Mouse (Mus musculus) layer of hippocampus, postnatal 10 days (tissue): ENCODE measurements around the gene Gm49661. TPM values are rescaled to one million over a fixed set of nuclear protein-coding genes. Genes with fewer than 3 reads are reported as not detected.

Experiments used
- DNase-seq, 2 experiments: peaks; one replicate each; pipeline ENCODE4 v3.0.0; 2021; ENCODE audit warnings: low spot score in 2 of 2
- total RNA-seq, 2 experiments: library from RNA; stranded (reverse); gene quantifications; 2 replicates each; pipeline ENCODE4 v1.2.3; 2021

Gene Gm49661
- total RNA-seq, 2 experiments from 2014 or later, result not detected

DNA sequence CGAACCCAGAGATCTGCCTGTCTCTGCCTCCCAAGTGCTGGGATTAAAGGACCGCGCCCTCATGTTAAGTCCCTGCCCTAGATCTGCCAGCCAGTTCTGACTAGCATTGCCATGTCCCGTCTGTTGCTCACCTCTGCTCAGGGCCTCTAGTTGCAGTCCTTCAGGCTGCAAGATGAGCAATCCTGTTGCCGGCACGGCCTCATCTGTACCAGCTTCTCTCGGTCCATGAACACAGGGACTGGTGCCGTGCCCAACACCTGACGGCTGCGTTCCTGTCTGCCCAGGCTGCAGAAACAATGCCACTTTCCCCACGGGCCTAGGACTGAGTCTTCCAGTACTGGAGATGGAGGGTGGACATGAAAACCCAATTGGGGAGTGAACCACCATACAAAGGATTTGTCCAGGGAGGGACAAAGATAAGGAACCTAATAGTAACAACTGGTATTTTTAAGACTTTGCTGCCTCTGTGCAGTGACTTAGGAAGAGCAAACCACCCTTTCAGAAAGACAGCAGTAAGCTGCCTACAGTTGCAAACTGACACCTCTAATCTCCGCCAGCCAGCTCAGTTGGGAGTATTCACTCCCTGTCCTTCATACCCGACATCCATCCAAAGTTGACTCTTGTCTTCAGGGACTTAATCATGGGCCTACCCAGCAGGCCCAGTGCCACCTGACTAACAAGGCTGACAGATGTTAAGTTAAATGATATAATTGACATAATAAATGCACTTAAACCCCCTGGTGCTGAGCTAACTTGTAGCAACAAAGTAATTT lies 1.5 kb downstream of the Gm49661 start:
- DNase-seq, result no peak

DNA sequence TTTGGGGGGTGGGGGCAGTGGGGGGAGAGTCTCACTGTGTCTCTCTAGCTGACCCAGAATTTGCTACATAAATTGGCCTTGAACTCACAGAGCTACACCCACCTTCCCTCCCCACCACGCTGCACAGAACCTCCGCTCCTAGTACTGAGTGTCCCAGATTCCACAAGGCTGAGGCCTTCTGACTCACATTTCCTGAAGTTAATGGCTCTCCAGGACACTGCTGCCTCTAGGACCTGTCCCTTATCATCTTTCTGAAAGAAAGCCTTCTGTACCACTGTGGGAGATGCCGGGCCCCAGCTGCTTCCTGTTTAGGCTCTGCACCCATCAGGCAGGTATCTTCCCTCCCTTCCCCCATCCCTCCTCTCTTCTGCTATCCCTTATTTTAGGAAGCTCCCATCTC lies 2.6 kb downstream of the Gm49661 start:
- DNase-seq, result peak in 1 of 2 experiments; percentile 12

DNA sequence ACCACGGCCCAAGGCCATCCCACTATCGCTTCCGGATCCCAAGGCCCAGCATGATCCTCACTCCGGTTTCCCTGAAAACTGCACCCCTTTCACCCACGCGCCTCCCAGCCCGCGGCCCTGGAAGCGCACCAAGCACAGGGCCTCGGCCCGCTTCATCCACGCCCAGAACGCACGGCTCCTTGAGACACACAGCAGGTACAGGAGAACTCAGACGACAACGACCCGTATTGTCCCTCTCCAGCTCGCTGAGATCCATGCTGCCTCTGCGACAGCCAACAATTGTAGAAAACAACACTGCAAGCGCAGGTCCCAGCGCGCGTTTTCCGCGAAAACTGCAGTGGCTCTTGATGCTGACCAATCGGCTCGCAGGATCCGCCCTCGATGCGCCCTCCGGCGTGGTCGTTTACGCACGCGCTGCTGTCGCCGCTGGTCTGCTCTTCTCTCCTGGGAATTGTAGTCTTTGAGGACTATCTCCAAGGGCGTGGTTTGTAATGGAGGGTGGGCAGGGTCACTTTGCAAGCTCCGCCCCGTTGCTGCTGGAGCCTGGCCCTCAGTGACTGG lies 3.4 kb downstream of the Gm49661 start:
- DNase-seq, result peak; percentile 88 to 90

DNA sequence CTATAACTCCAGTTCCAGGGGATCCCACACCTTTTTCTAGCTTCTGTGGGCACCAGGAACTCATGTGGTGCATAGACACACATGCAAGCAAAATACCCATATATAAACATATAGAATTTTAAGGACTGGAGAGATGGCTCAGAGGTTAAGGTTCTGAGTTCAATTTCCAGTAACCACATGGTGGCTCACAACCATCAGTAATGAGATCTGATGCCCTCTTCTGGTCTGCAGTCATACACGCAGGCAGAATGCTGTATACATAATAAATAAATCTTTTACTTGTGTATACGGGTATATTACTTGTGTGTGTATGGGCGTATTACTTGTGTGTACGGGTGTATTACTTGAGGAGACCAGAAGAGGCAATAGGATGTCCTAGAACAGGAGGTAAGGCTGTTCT lies 5.3 kb downstream of the Gm49661 start:
- no peak for DNase-seq

DNA sequence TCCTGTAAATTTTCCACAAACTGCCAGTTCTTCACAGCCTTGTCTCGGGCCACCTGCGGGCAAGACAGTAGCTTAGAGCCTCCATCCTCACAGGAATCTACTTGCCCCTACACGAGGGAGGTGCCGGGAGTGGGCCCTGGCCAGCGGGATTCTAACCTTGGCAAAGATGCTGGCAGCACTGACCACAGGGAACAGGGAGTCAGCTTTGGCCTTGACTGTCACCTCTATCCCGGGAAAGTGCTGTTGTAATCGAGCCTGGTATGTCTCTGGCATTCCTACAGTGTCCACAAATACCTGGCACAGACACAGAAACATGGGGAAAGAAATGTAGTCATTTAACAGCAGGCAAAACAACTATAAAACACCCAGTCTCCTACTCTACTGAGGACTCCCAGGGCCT lies 9.4 kb downstream of the Gm49661 start:
- DNase-seq, result no peak

DNA sequence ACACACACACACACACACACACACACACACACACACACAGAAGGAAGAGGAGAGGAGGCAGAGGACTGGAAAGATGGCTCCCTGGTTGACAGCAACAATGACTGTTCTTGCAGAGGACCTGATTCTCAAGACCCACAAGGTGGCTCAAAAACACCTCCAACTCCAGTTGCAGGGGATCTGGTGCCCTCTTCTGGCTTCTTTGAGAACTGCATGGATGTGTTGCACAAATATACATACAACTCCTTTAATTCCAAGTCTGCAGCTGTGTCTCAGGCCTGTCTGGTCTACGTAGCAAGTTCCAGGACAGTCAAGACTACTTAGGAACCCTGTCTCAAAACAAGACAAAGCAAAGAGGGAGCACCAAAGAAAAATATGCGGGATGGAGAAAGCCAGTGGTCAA lies 12.5 kb downstream of the Gm49661 start:
- DNase-seq, result peak; percentile 79 to 80

DNA sequence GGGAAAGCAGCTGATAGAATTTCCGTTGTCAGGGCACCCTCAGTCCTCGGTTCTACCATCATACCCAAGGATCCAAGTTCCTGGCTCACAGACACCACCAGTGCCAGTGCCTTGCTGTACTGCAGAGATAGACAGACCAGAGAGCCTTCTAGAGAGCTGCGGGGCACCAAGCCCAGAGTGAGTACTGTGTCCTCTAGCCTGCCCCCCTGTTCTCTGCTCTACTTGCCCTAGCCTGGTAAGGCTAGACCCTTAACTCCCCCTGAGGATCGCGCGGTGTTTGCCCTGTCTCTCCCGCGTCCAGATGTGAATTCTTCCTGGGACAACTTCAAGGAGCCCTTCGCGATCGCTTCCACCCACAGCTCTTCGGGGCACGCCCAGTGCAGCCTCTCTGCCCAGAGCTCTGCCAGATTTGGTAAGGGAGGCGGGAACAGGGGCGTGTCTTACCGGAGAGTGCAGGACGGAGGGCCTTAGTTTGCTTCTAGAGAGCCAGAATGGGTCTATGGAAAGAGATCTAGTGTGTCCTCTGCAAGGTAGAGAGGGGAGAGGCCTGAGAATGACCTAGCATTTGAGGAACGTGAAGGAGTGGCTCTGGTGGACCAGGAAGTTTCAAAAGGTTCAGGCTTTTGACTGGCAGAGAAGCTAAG lies 16.5 kb downstream of the Gm49661 start:
- no peak for DNase-seq

DNA sequence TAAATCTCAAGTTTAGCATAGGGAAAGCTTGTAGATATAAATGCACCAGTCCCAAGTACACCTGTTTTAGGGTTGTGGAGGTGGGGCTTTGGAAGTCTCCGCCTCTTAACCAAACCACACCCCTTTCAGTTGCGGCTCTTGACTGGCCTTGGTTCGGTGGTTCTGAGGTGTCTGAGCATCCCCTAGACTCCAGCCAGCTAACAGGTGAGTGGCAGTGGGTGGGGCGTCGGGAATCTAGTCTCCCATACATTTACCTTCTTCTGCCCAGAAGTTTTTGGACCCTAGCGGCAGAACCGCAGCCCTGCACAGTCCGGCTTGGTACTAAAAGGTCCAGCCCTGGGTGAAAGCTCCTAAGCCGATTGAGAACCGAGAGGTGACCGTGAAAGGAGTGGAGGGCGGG lies 19.5 kb downstream of the Gm49661 start:
- no peak for DNase-seq

DNA sequence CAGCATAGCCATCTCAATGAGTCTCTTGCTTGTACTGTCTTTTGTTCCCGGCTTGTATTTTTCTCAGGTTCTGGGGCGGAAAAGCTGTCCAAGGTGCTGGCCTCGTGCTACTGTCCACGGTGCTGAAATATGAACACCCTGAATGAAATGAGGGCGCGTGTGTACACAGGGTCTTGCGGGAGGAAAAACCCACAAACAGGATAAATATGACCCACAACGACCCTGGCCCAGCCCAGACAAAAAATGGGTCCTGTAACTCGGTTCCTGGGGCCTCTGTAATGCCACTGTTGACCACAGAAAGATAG lies 22.0 kb downstream of the Gm49661 start:
- no peak for DNase-seq

DNA sequence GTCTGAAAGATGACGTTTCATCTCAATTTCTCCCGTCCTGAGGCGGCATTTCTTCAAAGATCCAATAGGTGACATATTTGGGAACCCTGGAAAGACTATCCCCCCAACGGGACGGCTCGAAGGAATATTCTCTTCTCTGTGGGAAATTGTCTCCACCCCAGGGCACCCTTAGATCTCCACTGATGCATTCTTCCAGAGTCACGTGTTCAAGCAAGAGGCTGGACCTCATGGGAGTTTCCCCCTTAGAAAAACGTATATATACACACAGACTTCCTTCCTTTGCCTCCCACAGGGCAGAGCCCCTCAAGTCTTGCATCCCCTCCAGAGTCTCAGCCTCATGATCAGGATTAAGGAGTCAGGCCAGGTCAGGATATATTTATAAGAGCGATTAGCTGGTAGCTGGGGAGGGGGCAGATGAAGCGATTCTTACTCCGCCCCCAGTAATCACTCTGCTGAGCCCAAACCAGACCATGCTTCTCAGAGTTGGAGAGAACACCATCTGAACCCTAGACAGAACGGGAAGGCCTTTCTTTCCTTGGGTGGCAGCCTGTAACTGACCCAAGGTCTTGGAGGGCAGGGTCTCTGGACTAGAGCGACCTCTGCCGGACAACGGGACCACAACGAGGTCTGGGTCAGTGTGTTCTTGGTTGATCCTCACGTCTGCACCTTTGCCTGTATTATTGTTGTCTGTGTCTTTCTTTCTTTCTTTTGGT lies 22.5 kb downstream of the Gm49661 start, which contains the start of gene Rtbdn:
Rtbdn (plus strand) TSS at position 464 of the 713 bp plus-strand sequence.
- no peak for DNase-seq

DNA sequence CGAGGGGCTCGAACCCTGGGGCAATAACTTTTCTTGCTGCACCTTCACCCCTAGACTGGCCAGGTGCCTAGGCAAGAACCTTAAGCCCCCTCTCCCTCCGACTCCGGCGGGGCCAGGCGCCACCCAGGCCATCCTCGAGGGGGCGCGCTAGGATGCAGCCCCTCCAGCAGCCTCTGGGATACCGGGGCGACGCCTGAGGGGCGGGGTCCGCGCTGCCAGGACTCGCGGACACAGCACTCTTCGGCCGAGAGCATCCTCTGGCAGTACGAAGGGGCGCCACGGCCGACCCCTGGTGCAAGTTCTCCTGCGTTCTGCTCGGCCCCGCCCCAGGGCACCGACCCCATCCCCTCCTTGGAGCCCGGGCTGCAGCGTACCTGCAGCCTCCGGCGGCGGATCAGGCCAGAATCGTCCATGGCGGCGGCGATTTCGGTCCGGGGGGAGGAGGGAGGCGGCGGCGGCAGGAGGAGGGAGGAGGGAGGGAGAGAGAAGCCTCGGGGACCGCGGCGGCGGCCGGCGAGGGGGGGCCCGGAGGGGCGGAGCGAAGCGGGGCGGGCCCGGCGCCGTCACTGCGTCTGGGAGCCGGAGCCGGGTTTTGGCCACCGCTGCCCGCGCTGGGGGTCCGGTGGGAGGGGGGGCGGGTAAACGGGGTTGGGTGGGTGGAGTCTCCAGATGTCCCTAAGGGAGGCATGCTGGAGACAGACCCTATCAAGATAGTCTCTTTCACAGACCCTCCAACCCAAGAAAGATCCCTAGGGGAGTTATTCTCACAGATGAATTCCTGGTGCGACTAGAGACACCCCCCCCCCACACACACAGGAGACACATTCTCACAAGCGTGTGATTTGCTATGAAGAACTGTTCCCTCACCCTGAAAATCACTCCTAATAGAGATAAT lies 23.4 kb downstream of the Gm49661 start:
- peak; percentile 56 to 77 for DNase-seq

DNA sequence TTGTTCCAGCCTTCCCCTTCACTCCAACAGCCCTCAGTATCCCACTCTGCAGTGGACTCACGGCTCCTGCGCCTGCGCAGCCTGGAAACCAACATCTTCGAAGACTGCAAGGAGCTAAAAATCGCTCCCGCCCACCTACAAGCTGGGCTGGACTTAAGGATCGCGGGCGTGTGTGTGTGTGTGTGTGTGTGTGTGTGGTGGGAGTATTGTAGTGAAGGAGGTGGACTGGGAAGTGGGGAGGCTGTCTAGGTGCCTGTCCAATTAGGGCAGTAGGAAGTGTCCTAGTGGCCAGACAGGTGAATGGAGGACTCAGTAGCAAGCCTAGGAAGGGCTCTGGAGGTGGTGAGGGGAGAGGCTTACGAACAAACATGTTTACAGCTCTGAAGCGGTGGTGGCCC lies 24.0 kb downstream of the Gm49661 start:
- DNase-seq, result peak; percentile 31 to 59

DNA sequence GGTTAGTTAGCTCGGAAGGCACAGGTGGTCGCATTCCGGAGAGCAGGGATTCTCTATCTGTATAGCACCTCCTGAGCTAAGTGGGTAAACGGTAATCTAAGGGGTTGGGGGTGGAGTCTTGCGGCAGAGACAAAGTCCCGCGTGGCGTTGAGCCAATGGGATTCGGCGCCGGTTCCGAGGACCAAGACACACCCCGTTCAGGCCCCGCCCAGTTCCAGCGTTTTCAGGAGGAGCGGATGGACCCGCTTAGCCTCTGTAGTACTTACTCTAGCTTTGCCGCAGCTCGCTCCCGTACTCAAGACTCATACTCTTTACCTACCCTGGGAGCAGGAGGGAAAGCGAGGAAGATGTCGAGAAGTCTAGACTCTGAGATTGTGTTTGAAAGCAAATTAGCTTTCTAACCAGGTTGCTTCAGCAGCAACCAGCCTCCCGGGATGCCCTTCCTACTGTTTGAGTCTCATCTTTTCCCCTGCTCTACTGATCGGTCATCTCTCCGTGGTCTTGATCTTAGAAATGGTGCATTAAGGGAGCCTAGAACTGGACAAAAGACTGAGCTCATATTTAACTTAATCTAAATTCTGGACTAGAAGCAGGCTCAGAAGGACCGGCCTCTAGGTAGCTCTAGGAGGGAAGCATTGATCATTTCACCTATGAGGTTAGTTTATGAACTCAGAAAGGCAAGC lies 24.6 kb downstream of the Gm49661 start:
- DNase-seq, result peak; percentile 54 to 71

DNA sequence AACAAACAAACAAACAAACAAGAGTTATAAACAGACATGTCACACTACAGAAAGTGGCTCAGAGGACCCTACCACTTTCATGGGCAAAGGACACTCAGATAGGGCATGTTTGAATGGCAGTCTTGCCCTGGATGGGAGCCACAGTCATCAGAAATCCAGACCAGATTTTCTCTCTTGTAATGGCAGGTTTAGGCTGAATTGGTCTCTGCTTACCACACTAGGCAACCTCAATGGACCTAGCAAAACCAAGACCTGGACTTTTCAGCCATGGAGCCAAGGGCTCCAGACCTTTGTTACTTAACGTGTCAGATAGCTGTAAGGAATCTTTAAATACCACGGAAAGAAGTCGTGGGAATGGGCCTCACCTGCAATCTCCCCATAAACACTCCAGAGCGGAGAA lies 25.5 kb downstream of the Gm49661 start:
- no peak for DNase-seq

DNA sequence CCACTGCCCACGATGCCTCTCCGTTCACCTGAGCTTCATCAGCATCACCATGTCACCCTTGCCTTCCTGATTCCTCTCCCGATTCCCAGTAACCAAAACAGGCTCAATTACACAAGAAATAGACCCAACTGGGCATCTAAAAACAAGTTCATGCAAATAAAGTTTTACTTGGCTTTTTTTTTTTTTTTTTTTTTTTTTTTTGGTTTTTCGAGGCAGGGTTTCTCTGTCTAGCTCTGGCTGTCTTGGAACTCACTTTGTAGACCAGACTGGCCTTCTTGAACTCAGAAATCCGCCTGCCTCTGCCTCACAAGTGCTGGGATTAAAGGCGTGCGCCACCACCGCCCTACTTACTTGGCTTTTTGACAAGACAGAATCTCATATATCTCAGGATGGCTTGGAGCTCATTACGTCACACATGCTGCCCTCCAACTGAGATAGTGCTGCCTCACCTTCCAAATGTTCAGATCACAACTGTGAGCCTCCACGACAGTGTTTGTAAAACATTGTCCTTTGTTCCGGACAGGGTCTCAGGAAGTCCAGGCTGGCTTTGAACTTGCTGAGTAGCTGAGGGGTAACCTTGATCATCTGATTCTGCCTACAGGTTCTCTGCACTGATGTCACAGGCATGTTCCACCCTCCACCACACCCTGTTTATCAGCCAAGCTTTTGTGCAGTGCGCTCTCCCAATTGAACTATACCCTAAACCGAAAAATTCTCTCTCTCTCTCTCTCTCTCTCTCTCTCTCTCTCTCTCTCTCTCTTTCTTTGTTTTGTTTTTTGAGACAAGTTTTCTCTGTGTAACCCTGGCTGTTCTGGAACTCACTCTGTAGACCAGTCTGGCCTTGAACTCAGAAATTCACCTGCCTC lies 31.4 kb downstream of the Gm49661 start:
- DNase-seq, result no peak

DNA sequence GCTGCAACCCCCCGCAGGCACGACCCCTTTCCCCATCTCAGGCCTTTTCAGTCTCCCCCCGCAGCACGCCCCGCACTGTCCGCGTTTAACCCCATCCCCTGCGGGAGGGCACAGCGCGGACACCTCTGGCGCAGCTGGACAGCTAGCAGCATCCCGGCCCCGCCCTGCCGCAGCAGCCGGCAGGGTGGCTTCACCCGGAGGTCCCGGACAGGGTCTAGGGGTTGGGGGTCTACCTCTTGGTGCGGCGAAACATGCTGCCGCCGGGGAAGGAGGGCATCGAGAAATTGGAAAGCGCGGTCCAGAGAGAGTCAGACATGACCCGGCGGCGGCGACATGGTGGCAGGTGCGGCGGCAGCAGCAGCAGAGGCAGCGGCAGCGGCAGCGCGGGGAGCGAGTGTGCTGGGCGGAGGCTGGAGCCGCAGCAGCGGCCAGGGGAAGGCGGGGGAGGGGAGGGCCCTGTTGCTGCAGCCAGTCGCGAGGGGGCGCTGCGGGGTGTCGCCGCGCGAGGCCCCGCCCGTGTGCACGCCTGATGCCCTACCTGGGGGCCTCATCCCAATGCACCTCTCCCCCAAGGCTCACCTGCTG lies 32.2 kb downstream of the Gm49661 start, which contains the start of gene Mast1:
Mast1 (minus strand) TSS at position 398 of the 585 bp plus-strand sequence.
- DNase-seq, result peak; percentile 79 to 87

DNA sequence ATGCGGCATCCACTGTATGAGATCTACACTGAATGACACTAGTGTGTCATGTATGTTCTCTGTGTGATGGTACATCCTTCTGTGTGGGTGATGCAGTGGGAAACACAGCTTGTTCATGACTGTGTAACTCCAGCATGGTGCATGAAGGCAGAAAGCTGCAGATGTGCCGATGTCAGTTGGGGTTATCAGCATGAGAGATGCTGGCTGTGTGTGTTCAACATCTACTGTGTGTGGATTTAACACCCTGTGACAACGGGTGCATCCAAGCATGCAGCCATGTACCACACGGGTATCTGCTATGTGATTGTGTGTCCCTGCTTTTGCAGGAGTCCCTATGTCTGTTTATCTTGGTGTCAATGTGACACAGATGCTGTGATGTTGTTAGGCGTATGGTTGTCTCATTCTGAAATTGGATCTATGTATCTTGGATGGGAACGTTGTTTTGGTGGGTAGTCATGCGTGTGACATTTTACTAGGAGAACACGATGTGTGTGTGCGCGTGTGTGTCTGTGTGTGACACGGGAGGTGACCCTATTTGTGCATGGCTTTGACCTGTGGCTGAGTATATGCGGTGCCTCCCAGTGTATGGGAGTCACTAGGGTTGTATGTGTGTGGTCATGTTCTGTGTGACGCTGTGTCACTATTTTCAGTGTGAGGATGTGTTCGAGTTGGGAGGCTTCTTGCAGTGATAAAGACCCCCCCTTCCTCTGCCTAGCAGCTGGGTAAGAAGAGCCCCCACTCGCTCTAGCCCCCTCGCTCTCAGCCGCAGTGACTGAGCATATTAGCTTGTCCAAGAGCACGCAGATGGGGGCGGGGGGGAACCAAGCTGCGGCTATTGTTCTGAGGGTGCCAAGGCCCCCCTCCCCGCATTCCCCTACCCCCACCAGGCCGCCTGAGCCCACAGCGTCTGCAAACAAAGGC lies 32.9 kb downstream of the Gm49661 start:
- peak in 1 of 2 experiments; percentile 38 for DNase-seq

DNA sequence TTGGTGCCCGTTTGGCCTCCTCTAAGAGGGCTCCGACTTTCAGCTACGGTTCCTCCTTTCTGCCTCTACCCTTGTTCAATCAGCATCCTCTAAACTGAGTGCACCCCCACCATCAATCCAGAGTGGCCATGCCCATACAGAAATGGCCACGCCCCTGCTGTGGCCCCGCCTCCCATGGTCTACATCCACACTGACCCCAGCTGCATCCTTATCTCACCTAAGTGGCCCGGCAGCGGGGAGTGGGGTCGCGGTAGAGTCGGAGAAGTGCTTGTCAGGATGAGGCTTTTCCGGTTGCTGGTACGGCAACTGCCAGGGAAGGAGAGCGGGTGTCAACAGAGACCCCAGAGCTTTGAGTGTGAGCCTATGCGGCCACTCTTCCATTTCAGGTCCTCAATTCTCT lies 33.7 kb downstream of the Gm49661 start:
- DNase-seq, result peak in 1 of 2 experiments; percentile 34
